Mouse (Mus musculus): ENCODE measurements around the gene A030003K21Rik. TPM values are rescaled to one million over a fixed set of nuclear protein-coding genes. Genes with fewer than 3 reads are reported as not detected.
A peak's percentile ranks its signal among the peaks of the same experiment; 100 is the strongest.
"Not testable (repeated sequence)": the region's sequence is repeated elsewhere in the genome, so short reads cannot be mapped to it uniquely, and the experiment has no call there.

A030003K21Rik gene
- not detected in 2 replicates for polyA plus RNA-seq (2014; fragmentation: Nextera tagmentation; extraction: Ambion mirVana)

DNA sequence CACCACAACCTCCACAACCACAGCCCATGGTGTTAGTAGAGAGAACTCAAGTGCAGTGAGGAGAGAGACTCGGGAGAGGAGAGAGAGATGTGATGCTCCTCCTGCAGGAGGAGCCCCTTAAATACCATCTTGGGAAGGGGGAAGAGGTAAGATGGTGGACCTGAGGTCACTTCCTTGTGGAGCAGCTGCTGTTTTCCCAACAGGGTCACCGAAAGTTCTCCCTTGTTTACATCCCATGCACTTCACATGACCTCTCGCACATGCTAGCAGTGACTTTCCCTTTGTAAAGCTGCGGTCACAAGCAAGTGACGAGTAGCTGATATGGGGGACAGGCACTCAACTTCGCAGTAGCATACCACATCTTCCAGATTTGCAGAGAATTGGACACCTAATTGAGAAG is at the start of gene A030003K21Rik:
TSS of gene A030003K21Rik (minus strand) at position 94 of the 400 bp plus-strand sequence.
- not testable (repeated sequence) for H3K4me1 ChIP-seq (ENCODE audit: control insufficient read depth, insufficient read depth, low read length); H3K4me3 ChIP-seq (ENCODE audit: low read depth, low read length); H3K27ac ChIP-seq (ENCODE audit: low read depth, low read length); ATAC-seq (ENCODE audit: low FRiP score); H3K4me2 ChIP-seq; H3K36me3 ChIP-seq (ENCODE audit: control insufficient read depth, insufficient read depth, low read length); H3K27me3 ChIP-seq (ENCODE audit: control insufficient read depth, insufficient read depth, low read length); H3K9me3 ChIP-seq (ENCODE audit: control insufficient read depth, low read length); DNase-seq (ENCODE audit: low spot score, missing footprints); H3K9ac ChIP-seq (ENCODE audit: low read length)
- no CpG with 5 or more reads among the region's 6 CpGs for WGBS

DNA sequence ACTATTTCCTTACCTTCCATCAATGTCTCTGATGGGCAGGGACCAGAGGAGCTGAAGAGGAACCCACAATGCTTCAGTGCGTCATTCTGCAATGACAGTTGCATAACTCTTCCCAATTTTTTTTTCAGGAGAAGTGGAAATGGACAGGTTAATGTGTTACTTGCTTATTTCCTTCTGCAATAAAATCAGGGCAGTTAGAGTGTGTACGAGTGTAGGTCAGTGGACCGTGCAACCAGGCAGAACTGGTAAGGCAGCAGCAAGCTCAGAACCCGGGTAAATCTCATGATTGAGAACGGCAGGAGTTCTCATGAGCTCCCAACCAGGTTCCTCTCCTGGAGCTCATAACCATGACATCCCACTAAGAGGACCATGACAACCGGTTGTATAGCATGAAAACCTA is 48.9 kb upstream of the A030003K21Rik start:
- Histone ChIP-seq H3K4me3 (ENCODE audit: low read depth, low read length) (no peak overlapping the region), H3K9ac (ENCODE audit: low read length) (no peak overlapping the region), H3K36me3 (ENCODE audit: control insufficient read depth, insufficient read depth, low read length) (no peaks in the 10 kb centered on the region), H3K9me3 (ENCODE audit: control insufficient read depth, low read length) (no peaks in the 10 kb centered on the region), H3K4me1 (ENCODE audit: control insufficient read depth, insufficient read depth, low read length) (no peaks in the 10 kb centered on the region), H3K27me3 (ENCODE audit: control insufficient read depth, insufficient read depth, low read length) (no peaks in the 10 kb centered on the region), H3K27ac (ENCODE audit: low read depth, low read length) (no peak overlapping the region), H3K4me2 (no peak overlapping the region)
- WGBS, result 86% methylated on average over 6 of the region's 6 CpGs
- DNase-seq (ENCODE audit: low spot score, missing footprints), result no peak
- no peak for ATAC-seq (ENCODE audit: low FRiP score)

DNA sequence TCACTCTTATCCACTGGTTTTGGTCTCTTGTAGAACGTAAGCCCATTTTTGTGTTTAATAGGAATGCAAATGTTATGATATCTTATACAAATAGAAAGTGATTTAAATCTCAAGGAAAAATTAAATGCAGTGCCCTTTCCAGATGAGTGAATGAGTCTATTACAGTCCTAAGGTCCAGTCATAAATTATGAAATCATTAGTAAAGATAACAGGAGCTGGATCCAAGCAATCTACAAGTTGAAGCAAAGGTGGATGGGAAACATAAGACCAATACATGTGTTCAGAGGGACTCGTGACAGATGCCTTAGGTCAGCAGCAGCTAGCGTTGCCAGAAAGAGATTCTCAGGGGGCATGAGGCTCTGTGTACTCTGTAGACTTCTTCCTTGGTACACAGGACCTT is 48.4 kb upstream of the A030003K21Rik start:
- no peaks in the 10 kb centered on the region for H3K4me1 ChIP-seq (ENCODE audit: control insufficient read depth, insufficient read depth, low read length)
- no peaks in the 10 kb centered on the region for H3K36me3 ChIP-seq (ENCODE audit: control insufficient read depth, insufficient read depth, low read length)
- no peak overlapping the region for H3K4me3 ChIP-seq (ENCODE audit: low read depth, low read length)
- no peak for ATAC-seq (ENCODE audit: low FRiP score)
- H3K4me2 ChIP-seq, result no peak overlapping the region
- 92% methylated on average over 3 of the region's 3 CpGs for WGBS
- DNase-seq (ENCODE audit: low spot score, missing footprints), result no peak
- H3K9ac ChIP-seq (ENCODE audit: low read length), result no peak overlapping the region
- no peak overlapping the region for H3K27ac ChIP-seq (ENCODE audit: low read depth, low read length)
- no peaks in the 10 kb centered on the region for H3K27me3 ChIP-seq (ENCODE audit: control insufficient read depth, insufficient read depth, low read length)
- no peaks in the 10 kb centered on the region for H3K9me3 ChIP-seq (ENCODE audit: control insufficient read depth, low read length)

DNA sequence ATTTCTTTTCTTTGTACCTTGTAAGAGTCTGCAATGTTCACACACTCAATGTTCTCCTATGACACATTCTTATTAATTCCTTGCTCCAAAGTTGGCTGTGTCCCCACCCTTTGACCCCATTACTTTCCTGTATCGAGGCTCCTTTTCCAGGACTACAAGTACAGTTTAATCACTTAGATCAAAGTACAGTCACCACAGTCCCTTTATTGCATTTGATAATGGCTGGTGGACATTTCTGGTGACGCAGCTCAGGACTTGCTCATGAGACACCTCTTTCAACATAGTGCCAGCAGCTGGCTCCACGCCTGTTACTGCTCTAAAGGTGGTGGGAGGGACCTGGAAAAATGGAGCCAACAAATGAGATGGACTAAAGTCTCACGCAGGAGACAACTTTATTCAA is 47.9 kb upstream of the A030003K21Rik start:
- Histone ChIP-seq H3K4me2 (no peak overlapping the region), H3K9me3 (ENCODE audit: control insufficient read depth, low read length) (no peaks in the 10 kb centered on the region), H3K4me3 (ENCODE audit: low read depth, low read length) (no peak overlapping the region), H3K27ac (ENCODE audit: low read depth, low read length) (no peak overlapping the region), H3K9ac (ENCODE audit: low read length) (no peak overlapping the region), H3K4me1 (ENCODE audit: control insufficient read depth, insufficient read depth, low read length) (no peaks in the 10 kb centered on the region), H3K27me3 (ENCODE audit: control insufficient read depth, insufficient read depth, low read length) (no peaks in the 10 kb centered on the region), H3K36me3 (ENCODE audit: control insufficient read depth, insufficient read depth, low read length) (no peaks in the 10 kb centered on the region)
- no peak for DNase-seq (ENCODE audit: low spot score, missing footprints)
- ATAC-seq (ENCODE audit: low FRiP score), result no peak
- 80% methylated on average over 4 of the region's 4 CpGs for WGBS

GRCm38 (mm10) chr1:82987530-82988198 is 44.5 kb upstream of the A030003K21Rik start:
- Histone ChIP-seq H3K27ac (ENCODE audit: low read depth, low read length) (no peak overlapping the region), H3K4me3 (ENCODE audit: low read depth, low read length) (no peak overlapping the region), H3K4me1 (ENCODE audit: control insufficient read depth, insufficient read depth, low read length) (no peaks in the 10 kb centered on the region), H3K9me3 (ENCODE audit: control insufficient read depth, low read length) (peaks cover 5% of the 10 kb centered on the region), H3K9ac (ENCODE audit: low read length) (no peak overlapping the region), H3K36me3 (ENCODE audit: control insufficient read depth, insufficient read depth, low read length) (no peaks in the 10 kb centered on the region), H3K4me2 (no peak overlapping the region), H3K27me3 (ENCODE audit: control insufficient read depth, insufficient read depth, low read length) (no peaks in the 10 kb centered on the region)
- DNase-seq (ENCODE audit: low spot score, missing footprints), result peak; percentile 93
- 38% methylated on average over 4 of the region's 4 CpGs for WGBS
- peak; percentile 59; the same call in 1 of the 2 replicates for ATAC-seq (ENCODE audit: low FRiP score)

DNA sequence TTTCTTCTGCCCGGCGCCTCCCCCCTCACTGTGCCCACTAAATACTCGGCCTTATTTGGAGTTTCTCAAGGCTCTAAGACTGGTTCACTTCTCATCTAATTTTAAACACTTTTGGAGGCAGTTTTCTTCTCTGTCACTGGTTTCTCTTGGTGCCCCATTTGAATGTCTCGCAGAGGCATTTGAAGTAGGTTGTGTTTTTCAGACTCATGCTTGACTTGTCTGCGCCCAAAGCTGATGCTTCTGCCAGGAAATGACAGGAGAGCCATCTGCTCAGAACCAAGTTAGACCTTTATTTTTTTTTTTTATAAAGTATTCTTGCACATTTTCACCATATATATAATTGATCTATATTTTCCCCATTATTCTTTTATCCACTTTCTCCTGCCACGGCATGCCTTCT is 43.5 kb upstream of the A030003K21Rik start:
- WGBS, result 92% methylated on average over 6 of the region's 6 CpGs
- ATAC-seq (ENCODE audit: low FRiP score), result no peak
- Histone ChIP-seq H3K4me1 (ENCODE audit: control insufficient read depth, insufficient read depth, low read length) (no peaks in the 10 kb centered on the region), H3K4me3 (ENCODE audit: low read depth, low read length) (no peak overlapping the region), H3K27me3 (ENCODE audit: control insufficient read depth, insufficient read depth, low read length) (no peaks in the 10 kb centered on the region), H3K9me3 (ENCODE audit: control insufficient read depth, low read length) (peaks cover 5% of the 10 kb centered on the region), H3K27ac (ENCODE audit: low read depth, low read length) (no peak overlapping the region), H3K36me3 (ENCODE audit: control insufficient read depth, insufficient read depth, low read length) (no peaks in the 10 kb centered on the region), H3K9ac (ENCODE audit: low read length) (no peak overlapping the region), H3K4me2 (no peak overlapping the region)
- DNase-seq (ENCODE audit: low spot score, missing footprints), result no peak

DNA sequence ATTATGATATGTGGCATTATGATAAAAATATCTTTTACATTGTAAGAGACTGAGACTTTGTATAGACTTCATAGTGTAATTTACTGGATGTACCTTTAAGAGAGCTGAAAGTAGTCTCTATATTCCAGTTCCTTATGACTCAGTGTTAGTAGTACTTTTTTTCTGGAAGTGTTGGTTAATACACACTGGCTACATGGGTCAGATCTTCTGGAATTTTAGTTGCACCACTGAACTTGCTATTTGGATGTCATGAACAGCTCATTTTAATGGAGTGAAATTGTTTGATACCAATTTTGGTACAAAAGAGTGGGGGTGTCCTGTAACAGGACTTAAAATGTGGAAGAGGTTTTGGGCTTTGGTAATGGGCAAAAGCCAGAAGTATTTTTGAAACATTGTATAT is 34.7 kb upstream of the A030003K21Rik start:
- no peaks in the 10 kb centered on the region for H3K36me3 ChIP-seq (ENCODE audit: control insufficient read depth, insufficient read depth, low read length)
- H3K27me3 ChIP-seq (ENCODE audit: control insufficient read depth, insufficient read depth, low read length), result no peaks in the 10 kb centered on the region
- H3K4me3 ChIP-seq (ENCODE audit: low read depth, low read length), result no peak overlapping the region
- DNase-seq (ENCODE audit: low spot score, missing footprints) (no peak), ATAC-seq (ENCODE audit: low FRiP score) (no peak)
- no peak overlapping the region for H3K4me2 ChIP-seq
- no peaks in the 10 kb centered on the region for H3K9me3 ChIP-seq (ENCODE audit: control insufficient read depth, low read length)
- no peak overlapping the region for H3K27ac ChIP-seq (ENCODE audit: low read depth, low read length)
- H3K4me1 ChIP-seq (ENCODE audit: control insufficient read depth, insufficient read depth, low read length), result no peaks in the 10 kb centered on the region
- H3K9ac ChIP-seq (ENCODE audit: low read length), result no peak overlapping the region

GRCm38 (mm10) chr1:82975750-82976149 is 32.6 kb upstream of the A030003K21Rik start:
- Histone ChIP-seq H3K9me3 (ENCODE audit: control insufficient read depth, low read length) (no peaks in the 10 kb centered on the region), H3K4me2 (no peak overlapping the region), H3K9ac (ENCODE audit: low read length) (no peak overlapping the region), H3K36me3 (ENCODE audit: control insufficient read depth, insufficient read depth, low read length) (no peaks in the 10 kb centered on the region), H3K4me1 (ENCODE audit: control insufficient read depth, insufficient read depth, low read length) (no peaks in the 10 kb centered on the region), H3K4me3 (ENCODE audit: low read depth, low read length) (no peak overlapping the region), H3K27me3 (ENCODE audit: control insufficient read depth, insufficient read depth, low read length) (no peaks in the 10 kb centered on the region), H3K27ac (ENCODE audit: low read depth, low read length) (no peak overlapping the region)
- ATAC-seq (ENCODE audit: low FRiP score) (no peak), DNase-seq (ENCODE audit: low spot score, missing footprints) (no peak)
- WGBS, result 84% methylated on average over 5 of the region's 5 CpGs

- ATAC-seq (ENCODE audit: low FRiP score) (no peak), DNase-seq (ENCODE audit: low spot score, missing footprints) (no peak)
- Histone ChIP-seq H3K4me3 (ENCODE audit: low read depth, low read length) (no peak overlapping the region), H3K27me3 (ENCODE audit: control insufficient read depth, insufficient read depth, low read length) (no peaks in the 10 kb centered on the region), H3K4me1 (ENCODE audit: control insufficient read depth, insufficient read depth, low read length) (no peaks in the 10 kb centered on the region), H3K4me2 (no peak overlapping the region), H3K27ac (ENCODE audit: low read depth, low read length) (no peak overlapping the region), H3K9me3 (ENCODE audit: control insufficient read depth, low read length) (no peaks in the 10 kb centered on the region), H3K36me3 (ENCODE audit: control insufficient read depth, insufficient read depth, low read length) (no peaks in the 10 kb centered on the region), H3K9ac (ENCODE audit: low read length) (no peak overlapping the region)
- 88% methylated on average over 9 of the region's 9 CpGs for WGBS
These were observed 31.2 kb upstream of the A030003K21Rik start for GRCm38 (mm10) chr1:82974342-82974741.

Data from midbrain, embryonic 11.5 days (tissue).